Mouse (Mus musculus) hindbrain, embryonic 11.5 days (tissue): ENCODE data around the gene Lcp1. TPM values are rescaled to one million over a fixed set of nuclear protein-coding genes. Genes with fewer than 3 reads are reported as not detected.

ENCODE experiments used
- ATAC-seq: fragments of 200-750 bp; cut with Nextera tagmentation; 2 replicates; pipeline ENCODE4 v1.8.0; 2017; ENCODE audit warnings: mild to moderate bottlenecking, moderate TSS enrichment, moderate library complexity; ENCODE audit not compliant: low FRiP score
- DNase-seq: peaks from one replicate; pipeline ENCODE4 v3.0.0-alpha.2; 2015; ENCODE audit warnings: low spot score
- H3K27ac ChIP-seq: fragments of 300-500 bp; sonication (generic); 2 replicates; pipeline ENCODE4 v1.5.1; 2014; ENCODE audit warnings: mild to moderate bottlenecking, low read depth, low read length
- H3K27me3 ChIP-seq: fragments of 300-500 bp; sonication (generic); 2 replicates; pipeline ENCODE4 v1.6.1; 2014; ENCODE audit warnings: mild to moderate bottlenecking, low read length, moderate library complexity, mixed read lengths; ENCODE audit not compliant: control insufficient read depth, insufficient read depth
- H3K36me3 ChIP-seq: fragments of 300-500 bp; sonication (generic); 2 replicates; pipeline ENCODE4 v1.6.1; 2014; ENCODE audit warnings: mild to moderate bottlenecking, low read length, moderate library complexity, mixed read lengths; ENCODE audit not compliant: control insufficient read depth, insufficient read depth
- H3K4me1 ChIP-seq: fragments of 300-500 bp; sonication (generic); replicated peaks from 2 replicates; pipeline ENCODE4 v1.6.1; 2014; ENCODE audit warnings: low read length, mixed read lengths; ENCODE audit not compliant: control insufficient read depth, insufficient read depth
- H3K4me2 ChIP-seq: fragments of 300-500 bp; sonication (generic); replicated peaks from 2 replicates; pipeline ENCODE4 v1.6.1; 2014; ENCODE audit warnings: mild to moderate bottlenecking, low read depth, low read length
- H3K4me3 ChIP-seq: fragments of 300-500 bp; sonication (generic); 2 replicates; pipeline ENCODE4 v1.5.1; 2014; ENCODE audit warnings: low read depth, low read length
- H3K9ac ChIP-seq: fragments of 300-500 bp; sonication (generic); 2 replicates; pipeline ENCODE4 v1.6.1; 2014; ENCODE audit warnings: low read depth, low read length
- H3K9me3 ChIP-seq: fragments of 300-500 bp; sonication (generic); 2 replicates; pipeline ENCODE4 v1.6.1; 2016; ENCODE audit warnings: low read length; ENCODE audit not compliant: control insufficient read depth
- whole genome bisulfite sequencing: fragments of 180-500 bp; shearing (Covaris S2); extraction: QIAGEN DNeasy Blood & Tissue Kit; methylation state at CpG from one replicate; pipeline ENCODE4 v1.1.7; 2014; 5-methylcytosine and 5-hydroxymethylcytosine counted together
- polyA plus RNA-seq: library from polyadenylated mRNA; unstranded; fragments of >200 nt; fragmentation: Nextera tagmentation; extraction: Ambion mirVana; gene quantifications from 2 replicates; pipeline ENCODE4 v1.2.1, GENCODE M21; 2014

Lcp1 gene
- polyA plus RNA-seq, 1 experiment from 2014 or later = 25.4 TPM

- H3K27me3 ChIP-seq = no peaks in the 10 kb centered on the region
- H3K4me2 ChIP-seq = no peak overlapping the region
- H3K27ac ChIP-seq = no peak overlapping the region
- no peaks in the 10 kb centered on the region for H3K9me3 ChIP-seq
- no peak for ATAC-seq
- H3K4me3 ChIP-seq = no peak overlapping the region
- H3K4me1 ChIP-seq = no peaks in the 10 kb centered on the region
- H3K9ac ChIP-seq = no peak overlapping the region
- no peaks in the 10 kb centered on the region for H3K36me3 ChIP-seq
- no peak for DNase-seq
- 85% methylated on average over 1 of the region's 1 CpGs for WGBS
Measured at GRCm38 (mm10) chr14:75170546-75170945, 39.6 kb downstream of the Lcp1 start.

- ATAC-seq (no peak), DNase-seq (no peak)
- H3K9ac ChIP-seq = no peak overlapping the region
- no peak overlapping the region for H3K4me2 ChIP-seq
- no peak overlapping the region for H3K4me3 ChIP-seq
- no peaks in the 10 kb centered on the region for H3K36me3 ChIP-seq
- no peaks in the 10 kb centered on the region for H3K4me1 ChIP-seq
- no peaks in the 10 kb centered on the region for H3K27me3 ChIP-seq
- H3K27ac ChIP-seq = no peak overlapping the region
- WGBS = 83% methylated on average over 8 of the region's 8 CpGs
- no peaks in the 10 kb centered on the region for H3K9me3 ChIP-seq
Measured at GRCm38 (mm10) chr14:75174296-75174695, 43.4 kb downstream of the Lcp1 start.

DNA sequence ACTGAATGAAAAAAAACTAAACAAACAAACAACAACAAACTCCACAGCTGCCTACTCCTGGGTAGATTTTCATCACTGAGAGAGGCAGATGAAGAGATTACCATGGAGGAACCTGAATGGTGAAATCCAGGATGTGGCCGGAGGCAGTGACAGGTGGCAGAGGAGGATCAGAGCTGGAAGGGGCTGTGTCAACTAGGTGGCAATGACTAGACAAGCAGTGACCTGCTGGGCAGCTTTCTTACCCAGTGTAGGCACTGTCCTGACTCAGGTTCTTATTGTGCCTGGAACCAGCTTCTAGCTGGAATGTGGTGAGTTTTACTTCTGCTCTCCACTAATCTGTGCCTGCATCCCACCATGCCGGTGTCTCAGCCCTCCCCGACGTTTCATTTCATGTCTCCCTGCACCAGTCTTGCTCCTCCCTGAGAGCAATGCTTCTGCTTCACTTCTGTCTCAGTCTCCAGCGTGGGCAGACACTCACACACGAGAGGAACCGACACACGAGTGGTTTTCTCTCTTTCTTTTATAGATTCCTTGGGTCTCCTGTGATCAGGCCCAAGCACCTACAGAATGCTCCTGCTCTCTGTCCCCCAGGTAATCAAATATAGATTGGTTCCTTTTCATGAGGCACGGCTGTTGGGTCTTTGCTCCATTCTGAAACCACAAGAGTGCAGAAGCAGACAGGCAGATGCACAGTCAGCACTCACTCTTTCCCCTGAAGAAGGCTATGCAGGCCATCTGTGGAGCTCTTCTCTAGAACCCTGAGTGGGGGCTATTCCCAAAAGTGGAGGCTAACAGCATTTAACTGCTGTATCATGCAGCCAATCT is 44.0 kb downstream of the Lcp1 start:
- no peak overlapping the region for H3K4me2 ChIP-seq
- H3K27ac ChIP-seq = no peak overlapping the region
- no peak overlapping the region for H3K4me3 ChIP-seq
- DNase-seq (no peak), ATAC-seq (no peak)
- no peaks in the 10 kb centered on the region for H3K36me3 ChIP-seq
- no peak overlapping the region for H3K9ac ChIP-seq
- 91% methylated on average over 9 of the region's 9 CpGs for WGBS
- H3K9me3 ChIP-seq = no peaks in the 10 kb centered on the region
- no peaks in the 10 kb centered on the region for H3K4me1 ChIP-seq
- no peaks in the 10 kb centered on the region for H3K27me3 ChIP-seq

GRCm38 (mm10) chr14:75175781-75176180 is 44.9 kb downstream of the Lcp1 start:
- no peak for DNase-seq
- no peak for ATAC-seq
- no peak overlapping the region for H3K27ac ChIP-seq
- H3K4me1 ChIP-seq = no peaks in the 10 kb centered on the region
- no peak overlapping the region for H3K9ac ChIP-seq
- no peaks in the 10 kb centered on the region for H3K9me3 ChIP-seq
- WGBS = 87% methylated on average over 7 of the region's 7 CpGs
- H3K27me3 ChIP-seq = no peaks in the 10 kb centered on the region
- no peaks in the 10 kb centered on the region for H3K36me3 ChIP-seq
- no peak overlapping the region for H3K4me2 ChIP-seq
- H3K4me3 ChIP-seq = no peak overlapping the region

- no peak for DNase-seq
- WGBS = 75% methylated on average over 4 of the region's 4 CpGs
- Histone ChIP-seq H3K36me3 (no peaks in the 10 kb centered on the region), H3K27ac (no peak overlapping the region), H3K4me3 (no peak overlapping the region), H3K4me2 (no peak overlapping the region), H3K9ac (no peak overlapping the region), H3K4me1 (no peaks in the 10 kb centered on the region), H3K9me3 (no peaks in the 10 kb centered on the region), H3K27me3 (no peaks in the 10 kb centered on the region)
- no peak for ATAC-seq
Measured at GRCm38 (mm10) chr14:75176425-75177045, 45.6 kb downstream of the Lcp1 start.

DNA sequence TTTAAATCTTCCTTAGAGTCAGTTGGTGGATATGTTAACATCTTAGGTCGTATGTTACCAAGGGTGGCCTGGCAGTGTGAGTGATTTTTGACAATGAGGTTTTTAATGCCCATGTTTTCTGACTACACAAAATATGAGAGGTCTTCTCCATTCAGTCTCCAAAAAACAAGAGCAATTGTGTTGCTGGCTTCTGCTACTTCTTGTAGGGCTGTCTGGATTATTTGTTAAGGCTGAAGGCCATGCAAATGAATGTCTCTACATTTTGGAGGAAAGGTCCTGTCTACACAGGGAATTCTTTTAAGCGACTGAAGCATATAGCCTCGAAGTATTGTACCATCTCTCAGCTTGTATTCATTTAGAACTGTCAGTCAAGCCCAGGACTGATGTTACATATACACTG is 46.5 kb downstream of the Lcp1 start:
- H3K27me3 ChIP-seq = no peaks in the 10 kb centered on the region
- no peaks in the 10 kb centered on the region for H3K36me3 ChIP-seq
- whole genome bisulfite sequencing = 75% methylated on average over 3 of the region's 3 CpGs
- H3K27ac ChIP-seq = no peak overlapping the region
- H3K4me3 ChIP-seq = no peak overlapping the region
- ATAC-seq (no peak), DNase-seq (no peak)
- H3K9me3 ChIP-seq = no peaks in the 10 kb centered on the region
- no peak overlapping the region for H3K4me2 ChIP-seq
- H3K4me1 ChIP-seq = no peaks in the 10 kb centered on the region
- H3K9ac ChIP-seq = no peak overlapping the region

DNA sequence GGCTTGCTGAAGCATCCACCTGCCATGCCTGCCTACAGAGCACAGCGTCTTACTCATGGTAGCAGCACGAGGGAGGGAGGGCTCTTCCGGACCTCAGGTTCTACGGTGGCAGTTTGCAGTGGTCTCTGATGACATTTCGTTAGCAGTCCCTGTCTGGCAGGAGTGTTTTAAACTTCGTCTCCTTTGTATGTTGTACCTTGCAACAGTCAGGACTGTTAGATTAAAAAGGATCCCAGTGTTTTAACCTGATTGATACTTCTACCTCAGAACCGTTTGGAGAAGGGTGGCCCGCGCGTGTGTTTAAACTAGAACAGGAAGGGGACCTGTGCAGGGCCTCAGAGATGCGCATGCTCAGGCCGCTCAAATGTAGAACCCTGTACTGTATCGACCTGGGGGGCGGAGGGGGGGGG is 47.5 kb downstream of the Lcp1 start:
- no peaks in the 10 kb centered on the region for H3K36me3 ChIP-seq
- H3K4me1 ChIP-seq = no peaks in the 10 kb centered on the region
- no peak overlapping the region for H3K4me2 ChIP-seq
- no peaks in the 10 kb centered on the region for H3K9me3 ChIP-seq
- ATAC-seq = no peak
- 83% methylated on average over 14 of the region's 14 CpGs for WGBS
- no peak for DNase-seq
- H3K9ac ChIP-seq = no peak overlapping the region
- no peaks in the 10 kb centered on the region for H3K27me3 ChIP-seq
- H3K27ac ChIP-seq = no peak overlapping the region
- H3K4me3 ChIP-seq = no peak overlapping the region

DNA sequence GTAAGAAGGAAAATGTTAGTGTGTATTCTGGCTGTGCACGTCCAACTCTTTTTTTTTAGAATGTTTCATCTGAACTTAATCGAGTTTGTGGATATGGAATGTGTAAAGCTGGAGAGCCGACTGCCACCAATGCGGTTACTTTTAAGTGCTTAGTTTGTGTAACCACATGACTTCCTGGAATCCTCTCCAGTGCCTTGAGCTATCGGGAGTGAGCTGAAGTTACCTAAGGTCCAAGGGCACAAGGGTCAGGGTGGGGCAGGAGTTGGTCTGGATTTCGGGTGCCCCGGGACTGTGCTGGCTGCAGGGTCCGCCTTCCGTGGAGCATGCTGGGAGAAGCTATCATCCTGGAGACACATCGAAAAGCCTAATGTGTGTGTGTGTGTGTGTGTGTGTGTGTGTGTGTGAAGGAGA is 47.9 kb downstream of the Lcp1 start:
- Histone ChIP-seq H3K27ac (no peak overlapping the region), H3K4me3 (no peak overlapping the region), H3K36me3 (no peaks in the 10 kb centered on the region), H3K4me1 (no peaks in the 10 kb centered on the region), H3K27me3 (no peaks in the 10 kb centered on the region), H3K4me2 (no peak overlapping the region), H3K9ac (no peak overlapping the region), H3K9me3 (no peaks in the 10 kb centered on the region)
- DNase-seq (no peak), ATAC-seq (no peak)
- 85% methylated on average over 10 of the region's 10 CpGs for WGBS
